Mouse (Mus musculus): ENCODE measurements around the gene Gm12169. TPM values are rescaled to one million over a fixed set of nuclear protein-coding genes. Genes with fewer than 3 reads are reported as not detected.

Gm12169 gene
- not detected in 2 replicates for polyA plus RNA-seq (2015; fragmentation: Nextera tagmentation; extraction: Ambion mirVana)

DNA sequence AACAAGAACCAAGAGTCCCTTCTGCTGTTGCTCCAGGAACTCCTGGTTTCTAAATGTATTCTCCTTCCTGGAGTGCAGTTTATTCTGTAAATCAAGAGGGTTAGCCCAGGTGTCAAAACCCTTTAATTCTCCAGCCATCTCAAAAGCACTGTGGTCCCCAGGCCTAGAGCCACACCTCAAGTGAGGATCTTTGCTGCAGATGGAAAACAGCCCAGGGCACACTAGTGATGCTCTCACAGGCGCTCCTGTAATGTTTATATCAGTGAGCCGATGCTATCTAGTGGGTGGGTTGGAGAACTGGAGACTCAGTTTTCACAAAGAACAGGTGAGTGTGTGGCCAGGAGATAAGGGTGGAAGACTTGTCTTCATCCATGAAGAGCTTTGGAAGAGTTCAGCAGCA is at the start of gene Gm12169:
TSS of gene Gm12169 (plus strand) at position 301 of the 400 bp plus-strand sequence.
- WGBS: 66% methylated on average over 2 of the region's 2 CpGs
- no peaks in the 10 kb centered on the region for H3K9me3 ChIP-seq (ENCODE audit: low read length)
- ATAC-seq: no peak
- H3K9ac ChIP-seq (replicated peaks; ENCODE audit: low read depth): no peak within 1 kb of the TSS
- H3K27ac ChIP-seq (ENCODE audit: low read length): no peak within 1 kb of the TSS
- H3K4me1 ChIP-seq (ENCODE audit: insufficient read depth, low read depth, low read length): no peaks in the 10 kb centered on the region
- H3K36me3 ChIP-seq (ENCODE audit: insufficient read depth, low read length): no peaks in the 10 kb centered on the region
- TF ChIP-seq CTCF (IDR thresholded peaks at IDR 0.05) (no peak), EP300 (IDR thresholded peaks at IDR 0.05) (no peak)
- no peak for DNase-seq (ENCODE audit: low spot score)
- H3K4me2 ChIP-seq (replicated peaks; ENCODE audit: low read depth, low read length): no peak within 1 kb of the TSS
- no peaks in the 10 kb centered on the region for H3K27me3 ChIP-seq (replicated peaks; ENCODE audit: insufficient read depth, low read length)
- H3K4me3 ChIP-seq (ENCODE audit: low read depth, low read length): no peak within 1 kb of the TSS

DNA sequence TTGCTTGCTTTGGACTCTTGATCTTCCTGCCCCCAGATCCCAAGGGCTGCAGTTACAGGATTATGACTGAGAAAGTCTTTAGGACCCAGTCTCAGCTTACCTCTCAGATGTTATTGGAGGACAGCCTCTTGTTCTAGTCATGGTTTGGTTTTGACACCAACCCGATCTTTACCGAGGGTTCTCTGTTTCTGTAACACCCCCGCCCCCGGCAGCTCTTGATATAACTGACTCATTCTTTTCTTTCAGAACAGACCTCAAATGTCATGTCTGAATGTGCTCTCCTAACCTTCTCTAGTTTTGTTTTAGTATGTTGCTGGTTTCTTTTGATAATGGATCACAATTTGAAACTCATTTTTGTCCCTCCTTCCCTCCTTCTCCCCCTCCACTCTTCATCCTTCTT is 49.8 kb upstream of the Gm12169 start:
- 85% methylated on average over 4 of the region's 4 CpGs for WGBS
- no peaks in the 10 kb centered on the region for H3K9me3 ChIP-seq (ENCODE audit: low read length)

DNA sequence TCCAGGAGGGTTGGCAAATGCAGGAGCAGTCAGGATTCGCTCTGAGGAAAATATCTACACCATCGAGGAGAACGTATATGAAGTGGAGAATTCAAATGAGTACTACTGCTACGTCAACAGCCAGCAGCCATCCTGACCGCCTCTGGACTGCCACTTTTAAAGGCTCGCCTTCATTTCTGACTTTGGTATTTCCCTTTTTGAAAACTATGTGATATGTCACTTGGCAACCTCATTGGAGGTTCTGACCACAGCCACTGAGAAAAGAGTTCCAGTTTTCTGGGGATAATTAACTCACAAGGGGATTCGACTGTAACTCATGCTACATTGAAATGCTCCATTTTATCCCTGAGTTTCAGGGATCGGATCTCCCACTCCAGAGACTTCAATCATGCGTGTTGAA is 44.7 kb upstream of the Gm12169 start:
- Histone ChIP-seq H3K4me2 (replicated peaks; ENCODE audit: low read depth, low read length) (no peak overlapping the region), H3K4me3 (ENCODE audit: low read depth, low read length) (no peak overlapping the region), H3K9ac (replicated peaks; ENCODE audit: low read depth) (no peak overlapping the region), H3K4me1 (ENCODE audit: insufficient read depth, low read depth, low read length) (no peaks in the 10 kb centered on the region), H3K27me3 (replicated peaks; ENCODE audit: insufficient read depth, low read length) (no peaks in the 10 kb centered on the region), H3K36me3 (ENCODE audit: insufficient read depth, low read length) (no peaks in the 10 kb centered on the region), H3K9me3 (ENCODE audit: low read length) (no peaks in the 10 kb centered on the region), H3K27ac (ENCODE audit: low read length) (no peak overlapping the region)
- ATAC-seq: no peak
- WGBS: 67% methylated on average over 9 of the region's 9 CpGs
- no peak for DNase-seq (ENCODE audit: low spot score)
- no peak for TF ChIP-seq CTCF (IDR thresholded peaks at IDR 0.05)
- TF ChIP-seq EP300 (IDR thresholded peaks at IDR 0.05): no peak

More for the DNA sequence above, 49.8 kb upstream of the Gm12169 start:
- Histone ChIP-seq H3K27me3 (replicated peaks; ENCODE audit: insufficient read depth, low read length) (no peaks in the 10 kb centered on the region), H3K27ac (ENCODE audit: low read length) (no peak overlapping the region), H3K36me3 (ENCODE audit: insufficient read depth, low read length) (no peaks in the 10 kb centered on the region), H3K4me3 (ENCODE audit: low read depth, low read length) (no peak overlapping the region), H3K4me2 (replicated peaks; ENCODE audit: low read depth, low read length) (no peak overlapping the region), H3K4me1 (ENCODE audit: insufficient read depth, low read depth, low read length) (no peaks in the 10 kb centered on the region), H3K9ac (replicated peaks; ENCODE audit: low read depth) (no peak overlapping the region)
- TF ChIP-seq EP300 (IDR thresholded peaks at IDR 0.05): no peak
- TF ChIP-seq CTCF (IDR thresholded peaks at IDR 0.05): no peak
- no peak for ATAC-seq
- no peak for DNase-seq (ENCODE audit: low spot score)

DNA sequence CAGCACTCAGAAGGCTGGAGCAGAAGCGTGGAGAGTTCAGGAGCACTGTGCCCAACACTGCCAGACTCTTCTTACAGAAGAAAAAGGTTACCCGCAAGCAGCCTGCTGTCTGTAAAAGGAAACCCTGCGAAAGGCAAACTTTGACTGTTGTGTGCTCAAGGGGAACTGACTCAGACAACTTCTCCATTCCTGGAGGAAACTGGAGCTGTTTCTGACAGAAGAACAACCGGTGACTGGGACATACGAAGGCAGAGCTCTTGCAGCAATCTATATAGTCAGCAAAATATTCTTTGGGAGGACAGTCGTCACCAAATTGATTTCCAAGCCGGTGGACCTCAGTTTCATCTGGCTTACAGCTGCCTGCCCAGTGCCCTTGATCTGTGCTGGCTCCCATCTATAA is 43.5 kb upstream of the Gm12169 start:
- peak; percentile 44 for DNase-seq (ENCODE audit: low spot score)
- no peak overlapping the region for H3K4me2 ChIP-seq (replicated peaks; ENCODE audit: low read depth, low read length)
- no peaks in the 10 kb centered on the region for H3K27me3 ChIP-seq (replicated peaks; ENCODE audit: insufficient read depth, low read length)
- H3K4me3 ChIP-seq (ENCODE audit: low read depth, low read length): no peak overlapping the region
- H3K4me1 ChIP-seq (ENCODE audit: insufficient read depth, low read depth, low read length): no peaks in the 10 kb centered on the region
- no peak overlapping the region for H3K27ac ChIP-seq (ENCODE audit: low read length)
- no peaks in the 10 kb centered on the region for H3K9me3 ChIP-seq (ENCODE audit: low read length)
- no peak for ATAC-seq
- 69% methylated on average over 7 of the region's 7 CpGs for WGBS
- no peak overlapping the region for H3K9ac ChIP-seq (replicated peaks; ENCODE audit: low read depth)
- TF ChIP-seq EP300 (IDR thresholded peaks at IDR 0.05) (no peak), CTCF (IDR thresholded peaks at IDR 0.05) (no peak)
- H3K36me3 ChIP-seq (ENCODE audit: insufficient read depth, low read length): no peaks in the 10 kb centered on the region

DNA sequence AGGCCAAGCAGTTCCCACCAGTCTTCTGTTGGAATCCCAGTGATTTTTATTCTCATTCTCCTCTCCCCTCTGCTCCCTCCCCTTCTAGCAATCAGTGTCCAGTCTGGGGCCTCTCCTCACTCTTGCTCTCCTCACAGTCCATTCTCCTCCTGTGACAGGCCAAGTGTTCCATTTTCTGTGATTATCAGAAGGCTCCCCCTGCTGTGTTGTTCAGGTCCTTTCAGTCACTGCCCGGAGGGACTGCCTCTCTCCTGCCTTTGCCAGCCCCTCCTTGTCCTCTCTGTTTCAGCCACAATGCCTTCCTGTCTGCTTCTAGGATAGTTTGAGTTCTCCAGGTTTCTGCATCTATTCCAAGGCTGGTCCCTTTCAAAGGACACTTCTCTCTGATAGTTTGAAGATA is 35.8 kb upstream of the Gm12169 start:
- H3K27me3 ChIP-seq (replicated peaks; ENCODE audit: insufficient read depth, low read length): no peaks in the 10 kb centered on the region
- no peak overlapping the region for H3K4me2 ChIP-seq (replicated peaks; ENCODE audit: low read depth, low read length)
- no peaks in the 10 kb centered on the region for H3K36me3 ChIP-seq (ENCODE audit: insufficient read depth, low read length)
- peak; percentile 31 for TF ChIP-seq CTCF (IDR thresholded peaks at IDR 0.05)
- no peak for TF ChIP-seq EP300 (IDR thresholded peaks at IDR 0.05)
- DNase-seq (ENCODE audit: low spot score) (no peak), ATAC-seq (no peak)
- H3K9ac ChIP-seq (replicated peaks; ENCODE audit: low read depth): no peak overlapping the region
- no peak overlapping the region for H3K27ac ChIP-seq (ENCODE audit: low read length)
- no peak overlapping the region for H3K4me3 ChIP-seq (ENCODE audit: low read depth, low read length)
- no peaks in the 10 kb centered on the region for H3K4me1 ChIP-seq (ENCODE audit: insufficient read depth, low read depth, low read length)
- 0% methylated on average over 1 of the region's 1 CpGs for WGBS
- H3K9me3 ChIP-seq (ENCODE audit: low read length): no peaks in the 10 kb centered on the region

DNA sequence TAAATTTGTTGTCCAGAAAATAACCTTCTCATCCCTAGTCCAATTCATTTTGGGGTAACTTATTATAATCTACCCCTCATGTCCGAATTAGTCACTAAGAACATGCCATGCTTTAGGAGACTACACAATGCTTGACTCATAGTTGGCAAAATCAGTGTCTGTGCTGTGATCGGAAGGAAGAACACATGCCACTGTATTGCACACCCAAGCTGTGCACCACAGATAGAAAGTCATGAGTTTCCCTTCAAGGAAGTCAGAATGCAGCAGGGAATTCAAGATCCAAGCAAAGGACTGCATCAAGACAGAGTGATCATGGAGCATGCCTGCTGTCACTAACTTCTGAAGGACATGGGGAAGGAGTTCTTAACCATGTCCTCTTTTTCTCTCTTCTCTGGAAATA is 35.4 kb upstream of the Gm12169 start:
- DNase-seq (ENCODE audit: low spot score) (no peak), ATAC-seq (no peak)
- Histone ChIP-seq H3K4me3 (ENCODE audit: low read depth, low read length) (no peak overlapping the region), H3K36me3 (ENCODE audit: insufficient read depth, low read length) (no peaks in the 10 kb centered on the region), H3K9ac (replicated peaks; ENCODE audit: low read depth) (no peak overlapping the region), H3K27me3 (replicated peaks; ENCODE audit: insufficient read depth, low read length) (no peaks in the 10 kb centered on the region), H3K9me3 (ENCODE audit: low read length) (no peaks in the 10 kb centered on the region), H3K4me2 (replicated peaks; ENCODE audit: low read depth, low read length) (no peak overlapping the region), H3K4me1 (ENCODE audit: insufficient read depth, low read depth, low read length) (no peaks in the 10 kb centered on the region), H3K27ac (ENCODE audit: low read length) (no peak overlapping the region)
- WGBS: 71% methylated on average over 2 of the region's 2 CpGs
- TF ChIP-seq CTCF (IDR thresholded peaks at IDR 0.05): no peak
- TF ChIP-seq EP300 (IDR thresholded peaks at IDR 0.05): no peak

DNA sequence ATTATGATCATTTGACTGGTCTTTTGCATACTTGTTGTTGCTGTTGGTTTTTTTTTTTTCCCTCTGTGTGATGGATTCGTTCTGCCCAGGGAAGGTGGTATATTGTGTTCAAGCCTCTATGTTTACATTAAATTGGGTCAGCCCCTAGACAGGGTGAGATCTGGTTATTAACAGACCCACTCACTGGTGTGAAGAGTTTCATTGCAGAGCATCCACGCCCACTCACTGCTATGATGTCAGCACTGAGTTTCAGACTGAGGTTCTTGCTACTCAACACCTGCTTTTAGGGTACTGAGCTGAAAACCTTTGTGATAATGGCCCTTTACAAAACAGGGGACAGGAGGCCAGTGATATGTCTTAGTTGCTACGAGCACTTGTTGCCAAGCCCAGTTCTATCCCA is 16.9 kb upstream of the Gm12169 start:
- WGBS: 66% methylated on average over 3 of the region's 3 CpGs

More for the DNA sequence above, 16.9 kb upstream of the Gm12169 start:
- TF ChIP-seq CTCF (IDR thresholded peaks at IDR 0.05) (no peak), EP300 (IDR thresholded peaks at IDR 0.05) (no peak)
- no peaks in the 10 kb centered on the region for H3K36me3 ChIP-seq (ENCODE audit: insufficient read depth, low read length)
- H3K4me2 ChIP-seq (replicated peaks; ENCODE audit: low read depth, low read length): no peak overlapping the region
- H3K27me3 ChIP-seq (replicated peaks; ENCODE audit: insufficient read depth, low read length): no peaks in the 10 kb centered on the region
- no peaks in the 10 kb centered on the region for H3K9me3 ChIP-seq (ENCODE audit: low read length)
- no peak for ATAC-seq
- H3K27ac ChIP-seq (ENCODE audit: low read length): no peak overlapping the region
- H3K4me1 ChIP-seq (ENCODE audit: insufficient read depth, low read depth, low read length): no peaks in the 10 kb centered on the region
- DNase-seq (ENCODE audit: low spot score): no peak
- H3K9ac ChIP-seq (replicated peaks; ENCODE audit: low read depth): no peak overlapping the region
- H3K4me3 ChIP-seq (ENCODE audit: low read depth, low read length): no peak overlapping the region

All from lung, postnatal 0 days (tissue).